Mouse (Mus musculus) liver, adult 2 months (tissue): ENCODE measurements around the gene Pde4d. TPM values are rescaled to one million over a fixed set of nuclear protein-coding genes. Genes with fewer than 3 reads are reported as not detected.
A peak's percentile ranks its signal among the peaks of the same experiment; 100 is the strongest.

Experiments used
- DNase-seq: peaks from one replicate; pipeline ENCODE4 v3.0.0-alpha.2; 2011; ENCODE audit warnings: low read depth, low spot score; ENCODE audit errors: extremely low read depth
- H3K27ac ChIP-seq: fragments of 200-500 bp; replicated peaks from 2 replicates; pipeline ENCODE4 v1.5.1; 2012; ENCODE audit warnings: low read depth, mild to moderate bottlenecking, control low read depth, inconsistent platforms, low read length; ENCODE audit not compliant: insufficient read depth
- H3K27me3 ChIP-seq: fragments of 200-500 bp; 2 replicates; pipeline ENCODE4 v1.6.1; 2012; ENCODE audit warnings: mild to moderate bottlenecking, moderate library complexity, low read length, inconsistent platforms; ENCODE audit not compliant: control insufficient read depth, insufficient read depth
- H3K36me3 ChIP-seq: fragments of 200-500 bp; 2 replicates; pipeline ENCODE4 v1.6.1; 2012; ENCODE audit warnings: low read length, inconsistent platforms; ENCODE audit not compliant: control insufficient read depth, insufficient read depth
- H3K4me1 ChIP-seq: fragments of 200-500 bp; 2 replicates; pipeline ENCODE4 v1.6.1; 2011; ENCODE audit warnings: low read length; ENCODE audit not compliant: control insufficient read depth, insufficient read depth
- H3K4me3 ChIP-seq: fragments of 200-500 bp; 2 replicates; pipeline ENCODE4 v1.5.1; 2011; ENCODE audit warnings: low read depth, mild to moderate bottlenecking, control low read depth, low read length, moderate library complexity; ENCODE audit not compliant: insufficient read depth
- H3K79me2 ChIP-seq: fragments of 200-500 bp; 2 replicates; pipeline ENCODE4 v1.6.1; 2012; ENCODE audit warnings: inconsistent platforms, mild to moderate bottlenecking, low read length, moderate library complexity; ENCODE audit not compliant: control insufficient read depth, insufficient read depth
- H3K9ac ChIP-seq: fragments of 200-500 bp; 2 replicates; pipeline ENCODE4 v1.6.1; 2012; ENCODE audit warnings: low read depth, mild to moderate bottlenecking, control low read depth, inconsistent platforms, low read length
- CTCF ChIP-seq: fragments of 200-500 bp; IDR thresholded peaks from 2 replicates; pipeline ENCODE4 v1.5.1; 2011; ENCODE audit warnings: low read depth, low read length, control low read depth
- POLR2A ChIP-seq: fragments of 200-500 bp; IDR thresholded peaks from 2 replicates; pipeline ENCODE4 v1.6.1; 2011; ENCODE audit warnings: low read length, control low read depth; ENCODE audit not compliant: insufficient read depth; ENCODE audit errors: extremely low read depth
- WGBS: fragments of 180-500 bp; shearing (Covaris S2); methylation state at CpG from one replicate; pipeline ENCODE4 v1.1.7; 2018; 5-methylcytosine and 5-hydroxymethylcytosine counted together
- polyA plus RNA-seq: library from polyadenylated mRNA; depleted of rRNA; stranded (reverse); fragments of >200 nt; gene quantifications from 2 replicates; pipeline ENCODE4 v1.2.3, GENCODE M21; 2012
- total RNA-seq: library from RNA; depleted of rRNA; stranded (reverse); fragments of >200 nt; gene quantifications from 2 replicates; pipeline ENCODE4 v1.2.3, GENCODE M21; 2014

The Pde4d gene
- total and polyA plus RNA-seq, 2 experiments = 2.3 to 13.6 TPM

DNA sequence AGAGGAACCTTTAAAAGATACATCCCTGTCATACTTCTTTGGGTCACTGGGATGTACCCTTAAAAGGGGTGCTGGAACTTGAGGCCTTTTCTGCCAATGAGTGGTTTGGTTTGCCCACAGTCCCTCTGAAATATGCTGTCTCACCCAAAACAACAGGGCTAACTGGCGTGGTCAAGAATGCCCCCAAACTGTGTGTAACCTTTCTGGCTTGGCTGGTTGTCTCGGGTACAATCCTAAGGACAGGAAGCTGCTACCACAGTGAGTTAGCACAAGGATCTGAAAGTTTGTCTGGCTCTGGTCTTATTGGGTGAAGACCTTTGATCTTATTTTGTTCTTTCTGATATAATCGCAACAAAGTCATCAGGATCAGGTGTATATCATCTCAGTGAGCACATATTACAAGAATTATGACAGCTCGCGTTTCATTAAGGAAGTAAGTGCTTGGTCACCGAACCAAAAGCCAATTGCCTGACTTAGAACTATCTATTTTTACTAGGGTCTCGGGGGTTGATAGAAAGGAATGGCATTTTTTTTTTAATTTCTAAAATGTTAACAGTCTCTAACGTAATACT is 1165.6 kb downstream of the Pde4d start:
- no peaks in the 10 kb centered on the region for H3K27me3 ChIP-seq
- no peaks in the 10 kb centered on the region for H3K36me3 ChIP-seq
- H3K9ac ChIP-seq = peak overlapping the region; percentile 16; the same call in 1 of the 2 replicates
- H3K27ac ChIP-seq = peak overlapping the region; percentile 89
- H3K4me1 ChIP-seq = peaks cover 9% of the 10 kb centered on the region
- H3K79me2 ChIP-seq = no peaks in the 10 kb centered on the region; the same call in 1 of the 2 replicates
- TF ChIP-seq POLR2A = no peak
- 14% methylated on average over 8 of the region's 8 CpGs for WGBS
- H3K4me3 ChIP-seq = peak overlapping the region; percentile 61; the same call in 1 of the 2 replicates
- DNase-seq = peak; percentile 78

DNA sequence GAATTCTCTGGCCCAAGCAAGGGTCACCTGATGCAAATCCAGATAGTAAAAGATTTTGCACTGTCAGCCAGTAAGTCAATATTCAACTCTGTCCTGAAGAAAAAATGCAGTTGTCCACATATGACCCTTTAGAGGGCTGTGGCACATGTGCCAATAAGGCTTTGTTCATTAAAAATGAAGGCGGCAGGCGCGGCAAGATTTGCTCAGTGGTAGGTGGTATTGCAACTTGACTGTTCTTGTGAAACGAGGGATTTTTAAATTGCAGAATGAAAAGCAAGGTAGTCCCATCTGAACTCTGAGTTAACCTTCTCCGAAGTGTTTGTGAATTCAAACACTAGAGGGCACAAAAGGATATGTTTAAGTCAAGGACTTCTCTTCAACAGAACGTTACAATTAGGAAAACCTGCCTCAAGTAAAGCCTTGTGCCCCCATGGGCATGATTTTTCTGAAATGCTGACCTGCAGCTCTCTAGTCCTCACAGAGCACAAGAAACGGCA is 1166.1 kb downstream of the Pde4d start:
- Histone ChIP-seq H3K36me3 (no peaks in the 10 kb centered on the region), H3K4me1 (peaks cover 9% of the 10 kb centered on the region), H3K79me2 (no peaks in the 10 kb centered on the region; the same call in 1 of the 2 replicates), H3K9ac (peak overlapping the region; percentile 60), H3K27me3 (no peaks in the 10 kb centered on the region), H3K27ac (peak overlapping the region; percentile 89), H3K4me3 (peak overlapping the region; percentile 61)
- peak; percentile 82 for DNase-seq
- TF ChIP-seq POLR2A (no peak), CTCF (peak; percentile 40; the same call in 1 of the 2 replicates)
- WGBS = 4% methylated on average over 7 of the region's 7 CpGs

DNA sequence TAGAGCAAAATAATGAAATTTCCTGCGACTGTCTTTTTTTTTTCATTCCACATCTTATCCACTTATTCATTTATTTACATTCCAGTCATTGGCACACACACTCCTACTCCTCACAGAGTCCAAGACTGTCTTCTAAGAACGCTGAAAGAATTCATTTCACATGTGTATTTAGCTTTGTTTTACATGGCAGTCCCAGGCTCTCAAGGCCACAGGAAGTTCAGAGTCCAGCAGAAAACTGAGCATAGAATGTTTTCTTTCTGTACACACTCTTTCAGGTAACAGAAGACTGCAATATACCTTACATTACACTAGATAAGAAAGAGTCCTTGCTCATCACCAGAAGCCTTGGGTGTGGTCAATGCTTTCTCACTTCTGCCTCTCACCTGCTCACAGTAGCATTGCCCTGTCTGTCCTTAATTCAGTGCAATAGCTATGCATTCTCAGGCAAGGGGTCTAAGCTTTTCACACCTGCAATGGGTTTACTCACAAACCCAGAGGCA is 1169.5 kb downstream of the Pde4d start:
- DNase-seq = no peak
- Histone ChIP-seq H3K36me3 (no peaks in the 10 kb centered on the region), H3K9ac (no peak overlapping the region), H3K4me3 (no peak overlapping the region), H3K79me2 (no peaks in the 10 kb centered on the region; the same call in 1 of the 2 replicates), H3K4me1 (peaks cover 6% of the 10 kb centered on the region), H3K27ac (no peak overlapping the region), H3K27me3 (no peaks in the 10 kb centered on the region)
- no peak for TF ChIP-seq CTCF
- no peak for TF ChIP-seq POLR2A
- 32% methylated on average over 2 of the region's 2 CpGs for WGBS

DNA sequence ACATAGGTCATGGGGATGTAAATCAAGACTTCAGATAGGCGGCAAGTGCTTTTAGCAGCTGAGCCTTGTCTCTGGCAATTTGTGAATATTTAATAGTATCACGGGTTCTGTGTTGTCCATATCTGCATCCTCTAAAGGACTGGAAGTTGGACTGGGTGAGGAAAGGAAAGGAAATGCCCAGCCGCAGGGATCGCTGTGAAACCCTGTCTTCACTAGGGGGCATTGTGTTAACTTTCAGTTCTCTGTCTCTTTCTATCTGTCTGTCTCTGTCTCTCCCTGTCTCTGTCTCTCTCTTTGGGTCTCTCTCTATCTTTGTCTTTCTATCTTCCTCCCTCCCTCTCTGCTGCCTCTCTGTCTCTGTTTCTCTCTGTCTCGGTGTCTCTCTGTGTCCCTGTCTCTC is 1172.5 kb downstream of the Pde4d start:
- TF ChIP-seq CTCF = peak; percentile 30; the same call in 1 of the 2 replicates
- no peak for TF ChIP-seq POLR2A
- DNase-seq = no peak
- H3K4me1 ChIP-seq = no peaks in the 10 kb centered on the region
- H3K36me3 ChIP-seq = no peaks in the 10 kb centered on the region
- H3K27me3 ChIP-seq = no peaks in the 10 kb centered on the region
- 65% methylated on average over 5 of the region's 5 CpGs for WGBS
- no peak overlapping the region for H3K4me3 ChIP-seq
- H3K27ac ChIP-seq = no peak overlapping the region
- H3K9ac ChIP-seq = no peak overlapping the region
- H3K79me2 ChIP-seq = peaks cover 4% of the 10 kb centered on the region; the same call in 1 of the 2 replicates

DNA sequence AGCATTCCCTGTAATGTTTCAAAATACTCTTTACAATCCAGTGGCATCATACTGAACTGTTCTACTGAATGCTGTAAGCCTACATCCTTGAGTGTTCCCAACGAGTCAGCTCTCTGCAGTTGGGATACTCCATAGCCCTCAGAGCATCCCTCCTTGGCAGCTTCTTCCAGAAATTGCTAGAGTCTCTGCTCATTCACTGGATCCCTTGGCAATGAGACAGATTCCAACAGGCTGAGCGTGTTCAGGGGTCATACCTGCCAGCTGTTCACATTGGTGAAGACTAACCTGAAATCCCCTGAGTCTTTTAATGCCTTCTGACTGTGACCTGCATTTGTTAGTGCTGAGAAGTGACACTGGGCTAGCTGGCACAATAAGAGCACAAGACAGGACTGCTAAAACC is 1173.5 kb downstream of the Pde4d start:
- no peak for DNase-seq
- peaks cover 4% of the 10 kb centered on the region; the same call in 1 of the 2 replicates for H3K79me2 ChIP-seq
- no peak overlapping the region for H3K9ac ChIP-seq
- no peak overlapping the region for H3K27ac ChIP-seq
- no peak overlapping the region for H3K4me3 ChIP-seq
- 64% methylated on average over 2 of the region's 2 CpGs for WGBS
- no peak for TF ChIP-seq CTCF
- no peak for TF ChIP-seq POLR2A
- no peaks in the 10 kb centered on the region for H3K27me3 ChIP-seq
- H3K4me1 ChIP-seq = no peaks in the 10 kb centered on the region
- H3K36me3 ChIP-seq = no peaks in the 10 kb centered on the region

DNA sequence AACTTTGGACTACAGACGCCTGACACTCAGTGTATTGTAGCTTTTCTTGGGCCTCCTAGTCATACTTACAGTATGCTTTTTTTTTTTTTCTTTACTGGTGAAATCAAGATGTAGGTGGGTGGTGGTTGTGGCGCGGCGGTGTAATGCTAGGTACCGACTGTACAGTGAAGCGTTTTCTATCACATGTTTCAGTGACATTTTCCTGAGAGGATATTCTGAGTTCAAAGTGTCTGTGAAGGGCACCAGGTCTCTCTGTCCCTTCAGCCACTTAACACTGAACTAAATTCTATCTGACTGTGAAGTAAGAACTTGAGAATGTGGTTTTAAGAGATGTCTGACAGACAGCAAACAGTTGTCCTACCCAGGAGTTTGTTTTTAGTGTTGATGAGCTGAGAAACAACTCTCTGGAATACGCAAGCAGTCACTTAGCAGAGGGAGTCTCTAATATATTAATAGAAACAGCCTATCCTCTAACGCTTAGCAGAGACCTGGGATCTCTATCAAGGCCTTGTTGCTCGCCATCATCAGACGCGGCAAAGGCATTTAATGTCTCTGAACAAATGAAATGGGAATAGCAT is 1175.1 kb downstream of the Pde4d start:
- Histone ChIP-seq H3K4me3 (no peak overlapping the region), H3K4me1 (no peaks in the 10 kb centered on the region), H3K79me2 (peaks cover 4% of the 10 kb centered on the region; the same call in 1 of the 2 replicates), H3K27ac (no peak overlapping the region), H3K36me3 (no peaks in the 10 kb centered on the region), H3K27me3 (no peaks in the 10 kb centered on the region), H3K9ac (no peak overlapping the region)
- no peak for DNase-seq
- WGBS = 96% methylated on average over 11 of the region's 11 CpGs
- TF ChIP-seq CTCF = no peak
- no peak for TF ChIP-seq POLR2A
